Mouse (Mus musculus) A20 (cell line): ENCODE data around the gene Hsd17b3.

Experiments
- DNase-seq: peaks from one replicate; pipeline ENCODE4 v3.0.0-alpha.2; 2011; ENCODE audit warnings: low read depth, low spot score

Hsd17b3 gene

GRCm38 (mm10) chr13:64089130-64089529 is at the start of gene Hsd17b3:
Gene Hsd17b3 (minus strand): TSS chr13:64089230.
- no peak for DNase-seq

GRCm38 (mm10) chr13:64129616-64130375 is 40.8 kb upstream of the Hsd17b3 start:
- DNase-seq: peak; percentile 62

- peak; percentile 52 for DNase-seq
Observed at GRCm38 (mm10) chr13:64128858-64129615, 40.0 kb upstream of the Hsd17b3 start, which contains the start of gene Slc35d2. Gene Slc35d2 (minus strand): TSS chr13:64129368.

- no peak for DNase-seq
Observed at GRCm38 (mm10) chr13:64126316-64126715, 37.3 kb upstream of the Hsd17b3 start.

GRCm38 (mm10) chr13:64124886-64125285 is 35.9 kb upstream of the Hsd17b3 start:
- DNase-seq: no peak

- DNase-seq: no peak
Observed at GRCm38 (mm10) chr13:64123491-64124188, 34.6 kb upstream of the Hsd17b3 start.

- no peak for DNase-seq
Observed at GRCm38 (mm10) chr13:64120760-64121159, 31.7 kb upstream of the Hsd17b3 start.

GRCm38 (mm10) chr13:64117442-64117841 is 28.4 kb upstream of the Hsd17b3 start:
- peak; percentile 43 for DNase-seq

- no peak for DNase-seq
Observed at GRCm38 (mm10) chr13:64110421-64110820, 21.4 kb upstream of the Hsd17b3 start.

GRCm38 (mm10) chr13:64108381-64108850 is 19.4 kb upstream of the Hsd17b3 start:
- no peak for DNase-seq

GRCm38 (mm10) chr13:64107535-64107934 is 18.5 kb upstream of the Hsd17b3 start:
- DNase-seq: no peak

GRCm38 (mm10) chr13:64107105-64107504 is 18.1 kb upstream of the Hsd17b3 start:
- no peak for DNase-seq

- DNase-seq: no peak
Observed at GRCm38 (mm10) chr13:64105690-64106089, 16.7 kb upstream of the Hsd17b3 start.

- DNase-seq: peak; percentile 59
Observed at GRCm38 (mm10) chr13:64100186-64100585, 11.2 kb upstream of the Hsd17b3 start.

- peak; percentile 60 for DNase-seq
Observed at GRCm38 (mm10) chr13:64098992-64099391, 10.0 kb upstream of the Hsd17b3 start.

GRCm38 (mm10) chr13:64093341-64093740 is 4.3 kb upstream of the Hsd17b3 start:
- peak; percentile 60 for DNase-seq

GRCm38 (mm10) chr13:64092752-64093151 is 3.7 kb upstream of the Hsd17b3 start:
- DNase-seq: no peak

- no peak for DNase-seq
Observed at GRCm38 (mm10) chr13:64092141-64092540, 3.1 kb upstream of the Hsd17b3 start.

GRCm38 (mm10) chr13:64091006-64091405 is 2.0 kb upstream of the Hsd17b3 start:
- DNase-seq: no peak

GRCm38 (mm10) chr13:64090278-64090677 is 1.2 kb upstream of the Hsd17b3 start:
- DNase-seq: no peak

- DNase-seq: no peak
Observed at GRCm38 (mm10) chr13:64088057-64088456, 973 bp downstream of the Hsd17b3 start.

- DNase-seq: no peak
Observed at GRCm38 (mm10) chr13:64086036-64086435, 3.0 kb downstream of the Hsd17b3 start.
